Mouse (Mus musculus) lung, adult 18-20 months (tissue): ENCODE results near the gene Fam216a.
"Not testable (repeated sequence)": the region's sequence is repeated elsewhere in the genome, so short reads cannot be mapped to it uniquely, and the experiment has no call there.

Source experiments
- DNase-seq, 2 experiments: peaks; one replicate each; pipeline ENCODE4 v3.0.0; 2022; ENCODE audit warnings: mixed read lengths in 2 of 2

The Fam216a gene

DNA sequence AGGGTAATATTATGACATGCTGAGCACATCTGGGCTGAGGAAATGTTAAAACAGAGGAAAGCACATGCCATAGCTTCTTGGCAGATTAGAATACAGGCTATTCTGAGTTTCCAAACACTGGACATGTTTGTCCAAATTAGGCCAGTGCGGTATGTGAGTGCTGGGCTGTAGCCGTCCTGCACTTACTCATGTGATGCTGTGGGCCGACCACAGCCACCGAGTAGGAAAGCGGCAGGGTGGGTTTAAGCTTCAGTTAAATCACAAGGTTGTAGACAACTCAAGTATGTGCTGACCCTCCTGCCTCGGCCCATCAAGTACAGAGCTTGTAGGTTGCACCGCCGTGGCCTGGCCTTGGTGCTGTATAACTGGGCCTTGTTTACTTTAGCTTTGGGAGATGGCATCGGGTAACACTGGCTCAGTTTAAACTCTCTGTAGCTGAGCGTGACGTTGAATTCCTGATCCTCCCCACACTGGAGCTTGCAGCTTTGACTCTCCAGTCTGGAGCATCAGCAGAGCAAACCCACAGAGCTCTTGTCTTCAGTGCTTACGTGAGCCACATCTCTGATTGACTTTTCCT is 51.9 kb downstream of the Fam216a start:
- no peak for DNase-seq

DNA sequence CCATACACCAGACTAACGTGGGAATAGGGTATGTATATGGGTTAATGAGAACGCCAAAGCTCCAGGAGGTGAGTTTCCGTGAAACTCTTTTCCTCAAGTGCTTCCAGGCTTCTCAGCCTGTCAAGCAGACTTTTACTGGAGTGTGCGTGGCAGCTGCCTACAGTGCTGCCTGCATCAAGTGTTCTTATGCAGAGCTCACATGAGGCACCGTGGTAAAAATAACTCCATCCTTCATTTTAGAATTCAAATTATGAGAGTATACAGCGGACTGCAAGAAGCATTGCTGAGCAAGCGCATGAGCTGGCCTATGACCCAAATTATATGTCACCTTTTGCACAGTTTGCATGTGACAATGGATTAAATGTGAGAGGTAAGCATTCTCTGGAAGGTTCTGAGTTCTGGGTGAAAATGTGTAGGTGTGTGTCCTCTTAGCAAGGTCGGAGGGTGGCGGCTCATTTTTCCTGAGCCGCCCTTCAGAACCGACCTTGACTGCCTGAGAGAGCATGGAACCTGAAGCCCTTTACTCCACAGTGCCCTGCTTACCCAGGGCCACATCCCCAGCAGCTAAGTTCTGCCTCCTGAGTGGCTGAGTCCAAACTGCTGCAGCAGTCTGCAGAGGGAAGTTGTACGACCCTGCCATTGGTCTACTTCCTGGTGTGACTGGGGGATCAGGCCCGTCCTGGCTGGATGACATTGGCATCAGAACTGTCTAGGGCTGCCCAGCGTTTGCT is 52.5 kb downstream of the Fam216a start:
- no peak for DNase-seq

DNA sequence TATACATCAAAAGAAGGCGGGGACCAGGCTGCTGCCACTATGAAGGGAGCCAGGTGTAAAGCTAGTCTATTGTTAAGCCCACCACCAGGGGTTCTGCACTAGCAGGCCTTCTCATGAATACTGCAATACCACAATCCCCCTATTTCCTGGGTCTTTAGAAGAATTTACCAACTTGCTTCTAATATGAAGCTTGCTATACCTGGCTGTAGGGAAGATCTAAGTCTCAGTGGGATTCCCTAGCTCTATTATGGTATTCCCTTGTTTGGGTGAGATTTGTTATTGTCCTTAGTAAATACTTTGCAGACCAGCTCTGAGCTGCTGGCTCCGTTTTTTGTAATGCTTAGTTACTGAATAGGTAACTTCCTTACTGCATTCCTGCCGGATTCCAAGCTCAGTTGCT is 53.2 kb downstream of the Fam216a start:
- not testable (repeated sequence) for DNase-seq

DNA sequence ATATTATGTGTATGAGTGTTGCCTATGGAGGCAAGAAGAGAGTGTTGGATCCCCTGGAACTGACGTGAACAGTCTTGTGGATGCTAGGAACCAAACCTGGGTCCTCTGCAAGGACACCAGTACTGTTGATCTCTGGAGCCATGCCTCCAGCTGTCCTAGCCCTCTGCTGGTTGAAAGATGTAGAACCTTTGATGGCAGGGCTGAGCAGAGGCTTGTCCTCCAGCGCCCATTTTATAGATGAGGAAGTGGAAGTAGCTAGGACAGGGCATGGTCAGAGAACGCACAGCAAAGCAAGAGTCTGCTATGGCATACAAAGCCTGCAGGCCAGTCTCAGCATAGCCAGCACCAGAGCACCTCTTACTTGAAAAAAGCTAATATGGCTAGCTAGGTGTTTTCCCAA is 54.1 kb downstream of the Fam216a start:
- DNase-seq = peak; percentile 41 to 51

DNA sequence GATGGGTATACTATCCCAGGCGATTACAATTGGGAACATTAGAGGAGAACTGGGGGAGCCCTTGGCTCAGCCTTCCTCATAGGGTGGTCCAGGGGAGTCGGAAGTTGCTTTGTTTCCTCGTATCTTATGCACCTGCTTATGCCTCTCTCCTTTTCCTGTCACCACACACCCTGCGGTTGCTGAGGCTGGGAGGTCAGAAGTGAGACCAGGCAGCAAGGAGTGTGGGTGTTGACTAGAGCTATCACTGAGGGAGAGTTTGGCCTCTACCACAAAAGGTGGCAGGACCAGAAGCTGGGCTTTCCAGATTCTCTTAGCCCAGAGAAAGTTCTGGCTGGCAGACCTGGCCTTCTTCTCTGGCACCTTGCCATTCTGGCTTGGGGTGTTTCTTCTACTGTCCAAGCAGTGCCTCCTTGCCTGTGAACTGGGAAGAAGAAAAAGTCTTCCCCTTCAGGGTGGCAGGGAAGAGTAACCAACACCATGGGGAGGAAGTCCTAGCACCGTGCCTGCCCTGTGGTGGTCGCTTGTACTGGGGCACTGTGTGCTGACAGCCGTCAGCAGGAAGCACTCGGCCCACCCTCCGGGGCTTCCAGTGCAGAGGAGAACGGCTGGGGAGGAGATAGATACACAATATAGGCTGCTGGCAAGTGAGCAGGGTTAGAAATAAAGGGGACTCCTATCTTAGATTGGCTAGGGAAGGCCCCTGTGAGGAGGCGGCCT is 54.7 kb downstream of the Fam216a start:
- DNase-seq = peak in 1 of 2 experiments; percentile 45

DNA sequence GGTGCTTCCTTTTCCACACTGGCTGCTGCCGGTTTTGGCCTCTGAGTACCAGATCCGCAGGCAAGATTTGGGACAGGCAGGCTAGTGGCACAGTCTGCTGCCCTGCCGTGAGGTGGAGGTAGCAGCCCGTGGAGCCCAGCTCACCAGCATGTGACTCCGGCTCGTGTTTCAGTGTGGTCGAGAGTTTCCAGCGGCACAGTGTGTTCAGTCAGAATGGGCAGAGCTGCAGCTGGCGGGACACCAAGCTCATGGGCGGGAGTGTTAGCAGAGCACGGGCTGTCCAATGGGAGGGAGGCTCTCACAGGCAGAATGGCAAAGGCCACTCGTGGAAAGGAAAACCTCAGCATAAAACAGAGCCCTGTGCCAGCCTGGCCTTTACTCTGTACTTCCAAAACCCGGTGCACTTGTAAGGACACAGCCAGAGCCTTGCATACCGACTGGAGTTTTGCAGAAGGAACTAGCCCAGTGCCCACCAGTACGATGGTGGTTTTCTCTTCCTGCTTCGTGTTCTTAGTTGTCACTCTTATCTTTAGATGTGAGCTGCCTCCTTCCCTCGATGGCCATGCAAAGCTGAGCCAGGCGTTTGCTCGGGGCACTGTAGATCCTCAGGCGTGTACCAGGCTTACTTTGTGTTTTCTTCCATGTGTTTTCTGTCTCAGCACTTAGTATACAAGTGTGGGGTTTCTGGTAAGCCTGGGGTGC is 57.0 kb downstream of the Fam216a start:
- peak; percentile 96 to 97 for DNase-seq
